Mouse (Mus musculus): ENCODE results near the gene Xrra1. TPM values are rescaled to one million over a fixed set of nuclear protein-coding genes. Genes with fewer than 3 reads are reported as not detected.

The Xrra1 gene
- polyA plus RNA-seq, 1 experiment = 1.3 TPM

DNA sequence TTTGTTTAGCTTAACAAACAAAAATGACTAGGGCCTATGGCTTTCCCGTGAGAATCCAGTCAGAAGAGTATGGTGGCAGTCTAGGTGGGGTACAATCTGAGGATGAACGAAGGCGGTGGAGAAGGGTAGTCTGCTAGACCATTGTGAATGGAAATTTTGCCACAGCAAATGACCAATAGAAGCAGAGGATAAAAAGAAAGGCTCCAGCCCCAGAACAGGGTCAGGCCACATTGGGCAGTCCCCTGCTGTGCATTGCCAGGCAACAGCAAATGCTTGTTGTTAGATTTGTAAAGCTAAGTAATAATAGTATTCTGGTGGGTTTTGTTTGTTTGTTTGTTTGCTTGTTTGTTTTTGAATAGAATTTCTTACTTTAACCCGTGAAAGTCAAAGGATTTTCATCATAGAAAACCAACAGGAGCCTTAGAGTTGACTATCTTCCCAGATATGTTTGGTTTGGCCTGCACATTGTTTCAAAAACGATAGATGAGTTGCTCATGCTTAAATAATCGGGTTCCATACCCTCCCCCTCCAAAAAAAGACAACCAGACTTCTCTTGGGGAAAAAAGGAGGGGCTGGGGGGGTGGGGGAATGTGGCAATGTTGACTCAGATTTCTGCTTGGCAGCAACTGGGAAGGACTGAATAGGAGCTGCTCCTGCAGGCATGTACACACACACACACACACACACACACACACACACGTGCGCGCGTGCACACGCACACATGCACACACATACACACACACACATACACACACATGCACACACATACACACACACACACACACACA is 5.5 kb downstream of the Xrra1 start:
- H3K4me1 ChIP-seq (ENCODE audit: control insufficient read depth, insufficient read depth, low read length) = peaks cover 4% of the 10 kb centered on the region; the same call in 1 of the 2 replicates
- TF ChIP-seq CTCF (IDR thresholded peaks at IDR 0.05; ENCODE audit: extremely low read depth, insufficient read depth, low read length) (no peak), POLR2A (IDR thresholded peaks at IDR 0.05; ENCODE audit: extremely low read depth, insufficient read depth, low read length) (no peak)
- H3K27ac ChIP-seq (ENCODE audit: insufficient read depth, low read length) = peak overlapping the region; percentile 3; the same call in 1 of the 2 replicates
- no peak overlapping the region for H3K4me3 ChIP-seq (ENCODE audit: insufficient read depth, low read length)

DNA sequence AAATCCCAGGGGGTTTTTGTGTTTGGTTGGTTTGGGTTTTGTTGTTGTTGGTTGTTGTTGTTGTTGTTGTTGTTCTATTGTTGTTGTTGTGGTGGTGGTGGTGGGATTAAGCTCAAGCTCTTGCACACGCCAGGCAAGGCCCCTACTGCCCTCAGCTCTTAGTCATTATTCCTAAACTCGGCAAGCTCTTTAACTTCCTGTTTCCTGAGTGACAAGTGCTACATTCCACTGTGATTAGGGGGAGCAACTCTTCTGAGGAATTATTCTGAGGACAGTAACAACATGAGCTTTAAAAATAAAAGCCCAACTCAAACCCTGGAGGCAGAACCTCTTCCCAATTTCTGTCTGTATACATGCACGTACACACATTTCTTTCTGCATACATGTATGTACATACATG is 6.3 kb downstream of the Xrra1 start:
- TF ChIP-seq POLR2A (IDR thresholded peaks at IDR 0.05; ENCODE audit: extremely low read depth, insufficient read depth, low read length) = no peak
- TF ChIP-seq CTCF (IDR thresholded peaks at IDR 0.05; ENCODE audit: extremely low read depth, insufficient read depth, low read length) = no peak
- Histone ChIP-seq H3K27ac (ENCODE audit: insufficient read depth, low read length) (peak overlapping the region; percentile 3; the same call in 1 of the 2 replicates), H3K4me3 (ENCODE audit: insufficient read depth, low read length) (no peak overlapping the region), H3K4me1 (ENCODE audit: control insufficient read depth, insufficient read depth, low read length) (peaks cover 4% of the 10 kb centered on the region; the same call in 1 of the 2 replicates)

DNA sequence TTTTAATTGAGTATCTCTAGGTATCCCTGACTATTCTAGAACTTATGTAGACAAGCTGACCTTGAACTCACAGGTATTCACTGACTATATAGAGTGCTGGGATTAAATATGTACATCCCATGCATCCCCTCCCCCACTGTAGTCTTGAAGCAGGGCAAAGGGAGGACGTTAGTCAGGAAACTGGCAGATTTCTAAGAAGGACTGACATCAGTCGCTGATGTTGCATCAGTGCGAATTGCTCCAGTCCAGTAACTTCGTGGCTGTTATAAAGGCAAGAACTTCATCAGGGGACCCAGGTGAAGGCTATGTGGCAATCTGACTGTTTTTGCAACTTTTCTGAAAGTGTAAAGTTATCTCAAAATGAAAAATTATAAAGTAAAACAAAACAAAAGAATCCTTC is 10.4 kb downstream of the Xrra1 start:
- H3K4me1 ChIP-seq (ENCODE audit: control insufficient read depth, insufficient read depth, low read length) = peaks cover 4% of the 10 kb centered on the region; the same call in 1 of the 2 replicates
- TF ChIP-seq POLR2A (IDR thresholded peaks at IDR 0.05; ENCODE audit: extremely low read depth, insufficient read depth, low read length) (no peak), CTCF (IDR thresholded peaks at IDR 0.05; ENCODE audit: extremely low read depth, insufficient read depth, low read length) (no peak)

DNA sequence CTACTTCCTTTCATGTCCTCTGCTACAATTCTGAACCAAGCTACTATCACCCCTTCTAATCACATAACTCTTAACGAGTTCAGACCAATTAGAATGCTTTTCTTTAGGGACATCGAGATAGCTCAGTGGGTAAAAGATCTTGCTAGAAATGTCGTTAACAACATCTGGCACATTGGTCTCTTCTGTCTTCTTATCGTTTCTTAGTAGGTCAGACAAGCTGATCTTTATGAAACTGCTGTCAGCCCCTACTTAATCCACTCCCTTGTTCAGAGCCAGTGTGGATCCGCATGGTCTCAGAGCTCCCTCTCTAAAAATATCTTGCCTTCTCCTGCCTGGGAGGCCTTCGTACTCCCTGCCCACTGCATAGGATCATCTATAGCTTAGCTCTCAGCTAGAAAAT is 15.0 kb downstream of the Xrra1 start:
- no peak for TF ChIP-seq CTCF (IDR thresholded peaks at IDR 0.05; ENCODE audit: extremely low read depth, insufficient read depth, low read length)
- TF ChIP-seq POLR2A (IDR thresholded peaks at IDR 0.05; ENCODE audit: extremely low read depth, insufficient read depth, low read length) = no peak
- Histone ChIP-seq H3K4me1 (ENCODE audit: control insufficient read depth, insufficient read depth, low read length) (peaks cover 2% of the 10 kb centered on the region; the same call in 1 of the 2 replicates), H3K4me3 (ENCODE audit: insufficient read depth, low read length) (no peak overlapping the region)

More for the DNA sequence above, 10.4 kb downstream of the Xrra1 start:
- no peak overlapping the region for H3K4me3 ChIP-seq (ENCODE audit: insufficient read depth, low read length)
- H3K27ac ChIP-seq (ENCODE audit: insufficient read depth, low read length) = no peak overlapping the region

DNA sequence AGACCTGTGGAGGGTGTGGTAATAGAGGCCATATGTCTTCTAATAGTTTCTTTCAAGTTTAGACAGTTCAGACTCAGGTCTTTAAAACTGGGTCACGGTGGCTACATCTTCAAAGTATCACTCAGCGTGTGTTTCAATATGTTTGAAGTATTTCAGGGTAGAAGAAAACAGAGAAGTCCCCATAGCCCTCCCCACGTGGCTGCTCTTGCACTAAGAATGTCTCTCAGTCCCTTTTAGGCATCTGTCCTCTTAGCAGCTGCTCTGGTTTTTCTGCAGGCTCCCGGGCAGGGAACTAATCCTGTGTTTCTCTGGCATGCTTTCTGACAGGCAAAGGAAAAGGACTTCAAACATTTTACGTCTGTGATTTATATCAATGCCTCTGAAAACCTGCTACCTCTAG is 17.0 kb downstream of the Xrra1 start:
- H3K27ac ChIP-seq (ENCODE audit: insufficient read depth, low read length) = no peak overlapping the region

More for the DNA sequence above, 15.0 kb downstream of the Xrra1 start:
- no peak overlapping the region for H3K27ac ChIP-seq (ENCODE audit: insufficient read depth, low read length)

DNA sequence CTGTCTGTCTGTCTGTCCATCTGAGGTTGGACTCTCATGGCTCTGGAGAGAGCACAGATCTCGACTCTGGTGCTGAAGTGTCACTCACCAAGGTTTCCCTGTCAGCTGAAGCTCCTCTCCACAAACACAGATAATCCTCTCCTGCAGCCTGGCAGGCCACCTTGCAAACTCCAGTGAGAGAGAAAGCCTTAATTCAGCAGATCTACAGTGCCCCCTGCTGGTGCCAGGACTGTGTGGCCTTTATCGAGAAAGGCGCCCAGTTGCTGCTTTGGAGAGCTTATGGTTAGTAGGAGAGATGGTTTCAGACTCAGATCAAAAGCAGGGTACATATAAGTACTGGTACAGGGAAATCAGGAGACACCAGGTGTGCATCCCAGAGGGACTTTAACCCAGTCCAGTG is 17.4 kb downstream of the Xrra1 start:
- TF ChIP-seq POLR2A (IDR thresholded peaks at IDR 0.05; ENCODE audit: extremely low read depth, insufficient read depth, low read length) (no peak), CTCF (IDR thresholded peaks at IDR 0.05; ENCODE audit: extremely low read depth, insufficient read depth, low read length) (peak; percentile 94)
- no peak overlapping the region for H3K27ac ChIP-seq (ENCODE audit: insufficient read depth, low read length)

More for the DNA sequence above, 17.0 kb downstream of the Xrra1 start:
- Histone ChIP-seq H3K4me3 (ENCODE audit: insufficient read depth, low read length) (no peak overlapping the region), H3K4me1 (ENCODE audit: control insufficient read depth, insufficient read depth, low read length) (peaks cover 2% of the 10 kb centered on the region; the same call in 1 of the 2 replicates)
- TF ChIP-seq CTCF (IDR thresholded peaks at IDR 0.05; ENCODE audit: extremely low read depth, insufficient read depth, low read length) (no peak), POLR2A (IDR thresholded peaks at IDR 0.05; ENCODE audit: extremely low read depth, insufficient read depth, low read length) (no peak)

DNA sequence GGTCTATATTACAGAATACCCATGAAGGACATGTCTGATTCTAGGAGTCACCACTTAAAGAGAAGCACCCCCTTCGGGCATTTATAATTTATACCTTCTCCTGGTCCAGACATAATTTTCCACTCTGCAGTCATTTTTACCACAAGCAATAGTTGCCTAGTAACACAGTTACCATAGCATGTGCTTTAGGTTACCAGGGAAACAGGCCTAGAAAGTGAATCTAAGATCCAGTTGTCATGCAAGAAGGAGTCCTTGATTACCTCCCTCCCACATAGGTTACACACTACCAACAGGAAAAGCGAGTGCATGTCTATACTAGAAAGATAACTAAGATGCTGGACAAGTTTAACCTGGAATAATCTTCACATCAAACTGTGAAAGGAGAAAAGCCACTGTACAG is 19.3 kb downstream of the Xrra1 start:
- TF ChIP-seq POLR2A (IDR thresholded peaks at IDR 0.05; ENCODE audit: extremely low read depth, insufficient read depth, low read length) (no peak), CTCF (IDR thresholded peaks at IDR 0.05; ENCODE audit: extremely low read depth, insufficient read depth, low read length) (no peak)
- Histone ChIP-seq H3K4me1 (ENCODE audit: control insufficient read depth, insufficient read depth, low read length) (peaks cover 2% of the 10 kb centered on the region; the same call in 1 of the 2 replicates), H3K4me3 (ENCODE audit: insufficient read depth, low read length) (no peak overlapping the region), H3K27ac (ENCODE audit: insufficient read depth, low read length) (no peak overlapping the region)

More for the DNA sequence above, 17.4 kb downstream of the Xrra1 start:
- H3K4me3 ChIP-seq (ENCODE audit: insufficient read depth, low read length) = no peak overlapping the region
- peaks cover 2% of the 10 kb centered on the region; the same call in 1 of the 2 replicates for H3K4me1 ChIP-seq (ENCODE audit: control insufficient read depth, insufficient read depth, low read length)

DNA sequence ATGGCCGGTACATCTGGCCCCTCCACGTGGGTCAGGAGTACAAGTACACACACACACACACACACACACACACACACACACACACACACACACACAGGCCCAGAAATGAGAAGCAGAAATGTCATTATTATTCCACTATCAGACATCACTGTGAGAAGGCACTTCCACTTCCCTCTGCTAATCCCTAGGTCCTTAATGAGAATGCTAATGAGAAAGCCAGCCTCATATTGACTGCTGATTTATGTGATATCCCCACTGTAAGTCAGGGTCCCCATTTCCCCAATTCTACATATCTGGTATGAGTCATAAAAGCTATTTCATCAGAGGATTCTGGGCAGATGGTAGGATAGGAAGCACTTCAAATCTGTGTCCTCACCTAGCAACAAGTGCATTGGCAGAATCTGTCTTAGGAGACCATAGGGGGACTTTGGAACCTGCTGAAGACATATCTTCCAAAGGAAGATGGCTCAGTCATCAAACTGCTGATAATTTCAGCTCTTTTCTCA is 28.4 kb downstream of the Xrra1 start:
- TF ChIP-seq POLR2A (IDR thresholded peaks at IDR 0.05; ENCODE audit: extremely low read depth, insufficient read depth, low read length) = no peak
- H3K27ac ChIP-seq (ENCODE audit: insufficient read depth, low read length) = no peak overlapping the region
- peaks cover 2% of the 10 kb centered on the region; the same call in 1 of the 2 replicates for H3K4me1 ChIP-seq (ENCODE audit: control insufficient read depth, insufficient read depth, low read length)
- H3K4me3 ChIP-seq (ENCODE audit: insufficient read depth, low read length) = no peak overlapping the region

DNA sequence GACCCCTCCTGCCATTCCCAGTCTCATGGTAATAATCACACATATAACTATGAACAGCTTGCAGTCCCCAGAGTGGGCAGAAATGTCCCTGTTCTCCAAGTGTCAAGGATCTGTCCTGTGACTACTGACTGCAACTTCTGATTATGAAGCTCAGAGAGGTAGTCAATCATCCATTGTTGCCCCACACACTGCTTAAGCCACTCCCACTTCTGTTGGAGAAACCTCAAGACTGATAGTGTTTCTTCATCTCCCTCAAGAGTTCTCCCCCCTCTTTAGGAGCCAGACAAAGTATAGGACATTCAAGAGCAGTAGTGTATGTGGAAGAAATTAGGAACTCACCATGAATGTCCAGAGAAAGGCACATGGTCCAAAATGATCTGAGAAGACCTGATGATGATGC is 28.8 kb downstream of the Xrra1 start:
- TF ChIP-seq CTCF (IDR thresholded peaks at IDR 0.05; ENCODE audit: extremely low read depth, insufficient read depth, low read length) = no peak
- no peak for TF ChIP-seq POLR2A (IDR thresholded peaks at IDR 0.05; ENCODE audit: extremely low read depth, insufficient read depth, low read length)
- Histone ChIP-seq H3K4me1 (ENCODE audit: control insufficient read depth, insufficient read depth, low read length) (peaks cover 2% of the 10 kb centered on the region; the same call in 1 of the 2 replicates), H3K4me3 (ENCODE audit: insufficient read depth, low read length) (no peak overlapping the region), H3K27ac (ENCODE audit: insufficient read depth, low read length) (no peak overlapping the region)

Measured in cortical plate, adult 2 months (tissue).